Mouse (Mus musculus) myocyte (in vitro differentiated cells): ENCODE data around the gene Snx20.

Source experiments
- CEBPB ChIP-seq: IDR thresholded peaks from 2 replicates; pipeline ENCODE4 v1.6.1; 2011; ENCODE audit warnings: mild to moderate bottlenecking, moderate library complexity; ENCODE audit not compliant: poor library complexity, insufficient read depth, severe bottlenecking
- E2F4 ChIP-seq: IDR thresholded peaks from one replicate; pipeline ENCODE4 v1.6.1; 2011; ENCODE audit warnings: mild to moderate bottlenecking, control low read depth, moderate library complexity; ENCODE audit not compliant: insufficient read depth
- POLR2A ChIP-seq: IDR thresholded peaks from one replicate; pipeline ENCODE4 v1.6.1; 2011; ENCODE audit warnings: low read depth, mild to moderate bottlenecking, control low read depth, moderate library complexity; ENCODE audit not compliant: insufficient read length
- POLR2AphosphoS2 ChIP-seq: IDR thresholded peaks from one replicate; pipeline ENCODE4 v1.6.1; 2011; ENCODE audit warnings: low read depth, control low read depth; ENCODE audit not compliant: insufficient read length
- USF1 ChIP-seq: IDR thresholded peaks from one replicate; pipeline ENCODE4 v1.6.1; 2011; ENCODE audit warnings: low read depth, mild to moderate bottlenecking, control low read depth, moderate library complexity

GRCm38 (mm10) chr8:88603446-88603989 lies 32.4 kb downstream of the Snx20 start:
- TF ChIP-seq POLR2A, result no peak
- TF ChIP-seq USF1, result no peak
- no peak for TF ChIP-seq POLR2AphosphoS2
- TF ChIP-seq CEBPB, result no peak
- TF ChIP-seq E2F4, result no peak
